Mouse (Mus musculus): ENCODE data around the gene Nckap5l. TPM values are rescaled to one million over a fixed set of nuclear protein-coding genes. Genes with fewer than 3 reads are reported as not detected.

Gene Nckap5l
- 10 to 100 TPM in 1 of 2 experiments, 1 to 10 TPM in 1; 8.0 to 12.3 TPM for polyA plus RNA-seq (2017; shearing (Covaris generic))

DNA sequence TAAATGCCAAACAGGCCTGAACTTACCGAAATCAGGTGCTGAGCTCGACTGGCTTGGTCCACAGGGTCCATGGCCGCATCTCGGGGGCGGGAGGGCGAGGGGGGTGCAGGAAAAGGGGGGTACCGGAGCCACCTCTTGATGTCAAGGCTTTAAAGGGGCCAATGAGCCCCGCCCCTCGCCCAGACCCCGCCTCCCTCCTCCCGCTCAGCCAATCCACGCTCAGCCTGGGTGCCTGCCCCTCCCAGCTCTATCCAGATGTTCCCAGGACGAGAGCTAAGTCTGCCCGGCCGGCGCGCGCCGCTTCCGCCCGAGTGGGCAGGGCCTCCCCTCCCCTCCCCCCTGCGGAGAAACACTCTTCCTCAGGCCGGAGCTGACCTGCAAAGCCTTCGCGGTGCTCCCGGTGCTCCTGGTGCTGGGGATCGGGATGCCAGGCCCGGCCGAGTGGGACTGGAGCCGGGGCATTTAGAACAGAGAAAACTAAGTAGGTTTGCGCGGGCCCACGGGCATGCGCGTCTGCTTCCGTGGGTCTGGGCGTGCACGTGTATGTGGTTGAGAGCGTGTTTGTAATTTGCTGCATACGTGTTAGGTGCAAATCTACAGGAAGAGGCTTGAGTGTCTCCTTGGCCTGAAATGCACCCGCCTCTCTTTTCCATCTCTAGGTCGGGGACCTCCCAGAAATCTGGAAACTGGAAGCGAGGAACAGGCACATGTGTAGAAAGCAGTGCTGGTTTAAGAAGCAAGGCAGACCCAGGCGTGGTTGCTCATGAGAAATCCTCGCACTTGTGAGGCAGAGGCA lies at the start of gene Nckap5l:
Nckap5l (minus strand) TSS at position 143 of the 796 bp plus-strand sequence.

DNA sequence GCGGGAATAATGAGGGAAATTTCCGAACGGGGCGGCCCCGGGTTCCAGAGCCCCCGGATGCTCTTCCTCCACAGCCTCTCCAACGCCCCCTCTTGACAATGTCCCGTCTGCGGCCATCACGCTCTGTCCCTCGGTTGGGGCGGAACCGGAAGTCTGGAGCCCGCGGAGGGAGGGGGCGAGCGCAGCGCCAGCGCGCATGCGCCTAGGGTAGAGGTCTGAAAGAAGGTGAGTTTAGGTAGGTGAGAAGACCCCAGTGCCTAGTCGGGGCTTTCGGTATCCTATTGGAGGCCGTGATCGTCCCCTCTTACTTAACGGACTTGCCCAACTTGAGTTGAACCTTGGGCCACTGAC lies 17.0 kb upstream of the Nckap5l start, which contains the start of gene Bcdin3d:
Bcdin3d (minus strand) TSS at position 155 of the 351 bp plus-strand sequence.

DNA sequence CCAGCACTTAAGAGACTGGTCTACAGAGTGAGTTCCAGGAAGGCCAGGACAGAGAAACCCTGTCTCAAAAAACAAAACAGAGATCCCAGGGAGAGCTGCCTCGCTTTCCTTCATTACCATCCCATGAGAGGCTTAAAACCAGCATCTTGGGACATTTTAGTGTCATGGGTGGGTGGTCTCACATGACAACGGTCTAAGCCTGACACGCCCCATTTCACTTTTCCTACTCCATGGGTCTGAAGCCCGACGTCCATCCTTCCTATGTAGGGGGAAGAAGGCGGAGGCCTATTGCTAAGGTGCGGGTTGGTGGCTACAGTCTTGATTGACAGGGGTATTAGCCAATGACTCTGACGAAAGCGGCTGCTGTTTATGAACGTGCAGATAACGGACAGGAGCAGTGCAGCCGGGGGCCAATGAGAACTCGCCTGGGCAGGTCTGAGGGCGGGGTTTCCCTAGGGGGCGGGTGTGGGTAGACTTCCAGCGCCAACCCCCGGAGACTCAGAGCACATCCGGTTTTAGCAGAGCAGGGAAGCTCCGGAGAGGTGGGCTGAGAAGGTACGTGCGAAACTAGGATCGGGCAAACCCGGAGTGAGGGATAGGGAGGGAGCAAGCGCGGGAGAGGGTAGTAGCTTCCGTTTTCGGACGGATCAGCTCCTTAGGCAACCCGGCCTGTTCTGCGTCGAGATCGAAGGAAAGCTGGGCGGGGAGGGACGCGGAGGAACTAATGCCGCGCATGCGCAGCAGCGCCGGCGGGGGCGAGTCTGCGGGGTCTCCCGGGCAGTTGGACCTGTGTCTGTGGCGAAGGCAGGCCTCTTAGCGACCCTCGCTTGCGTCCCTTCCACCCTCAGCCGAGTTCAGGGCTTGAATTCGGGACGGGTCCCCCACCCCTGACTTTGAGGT lies 64.8 kb downstream of the Nckap5l start, which contains the start of gene Tmbim6:
Tmbim6 (plus strand) TSS at position 397 of the 900 bp plus-strand sequence.

Other genes with a start within 250 kb of the Nckap5l start
- gene Kcnh3, start 232.9 kb downstream of the Nckap5l start, polyA plus RNA-seq (2017; shearing (Covaris generic)) = 1 to 10 TPM; 1.1 to 4.1 TPM
- gene Mcrs1, start 205.8 kb downstream of the Nckap5l start, polyA plus RNA-seq (2017; shearing (Covaris generic)) = 100 to 1,000 TPM in 1 of 2 experiments, 10 to 100 TPM in 1; 99.5 to 122 TPM
- gene Prpf40b, start 162.7 kb downstream of the Nckap5l start, polyA plus RNA-seq (2017; shearing (Covaris generic)) = 10 to 100 TPM in 1 of 2 experiments, 1 to 10 TPM in 1; 4.3 to 17.1 TPM
- gene Fam186b, start 161.9 kb downstream of the Nckap5l start, polyA plus RNA-seq (2017; shearing (Covaris generic)) = under 1 TPM; 0.32 to 0.38 TPM
- gene Fmnl3, start 87.3 kb downstream of the Nckap5l start, polyA plus RNA-seq (2017; shearing (Covaris generic)) = 10 to 100 TPM; 44.2 to 45.5 TPM
- gene Tmbim6, start 64.9 kb downstream of the Nckap5l start, polyA plus RNA-seq (2017; shearing (Covaris generic)) = 100 to 1,000 TPM; 146 to 237 TPM
- gene Bcdin3d, start 17.0 kb upstream of the Nckap5l start, polyA plus RNA-seq (2017; shearing (Covaris generic)) = 10 to 100 TPM; 20.4 to 22.9 TPM
- gene Faim2, start 70.4 kb upstream of the Nckap5l start, polyA plus RNA-seq (2017; shearing (Covaris generic)) = under 1 TPM; 0.01 to 0.20 TPM
- gene Aqp2, start 121.3 kb upstream of the Nckap5l start, polyA plus RNA-seq (2017; shearing (Covaris generic)) = not detected
- not detected for gene Aqp5, start 133.0 kb upstream of the Nckap5l start, polyA plus RNA-seq (2017; shearing (Covaris generic))
- not detected for gene Aqp6, start 143.7 kb upstream of the Nckap5l start, polyA plus RNA-seq (2017; shearing (Covaris generic))
- 10 to 100 TPM; 59.3 to 62.7 TPM for gene Racgap1, start 193.9 kb upstream of the Nckap5l start, polyA plus RNA-seq (2017; shearing (Covaris generic))
- under 1 TPM; 0.07 to 0.63 TPM for gene Asic1, start 212.6 kb upstream of the Nckap5l start, polyA plus RNA-seq (2017; shearing (Covaris generic))
- 10 to 100 TPM; 31.0 to 40.1 TPM for gene Smarcd1, start 244.4 kb upstream of the Nckap5l start, polyA plus RNA-seq (2017; shearing (Covaris generic))
- not detected for gene Gm17349, start 247.7 kb upstream of the Nckap5l start, polyA plus RNA-seq (2017; shearing (Covaris generic))

All from activated CD4-positive, CD25-positive, alpha-beta regulatory T cell (primary cell).